Mouse (Mus musculus) heart, adult 2 months (tissue): ENCODE data around the gene Fam189a1.

Experiments
- CTCF ChIP-seq: fragments of 200-600 bp; IDR thresholded peaks from 2 replicates; pipeline ENCODE4 v1.8.1; 2022; ENCODE audit warnings: antibody characterized with exemption, mild to moderate bottlenecking, moderate library complexity
- POLR2A ChIP-seq: fragments of 200-500 bp; IDR thresholded peaks from 2 replicates; pipeline ENCODE4 v1.6.1; 2011; ENCODE audit warnings: mild to moderate bottlenecking, low read depth, low read length, control low read depth; ENCODE audit not compliant: insufficient read depth

GRCm38 (mm10) chr7:64949465-64949864 is 206.9 kb downstream of the Fam189a1 start:
- no peak for TF ChIP-seq POLR2A
- no peak for TF ChIP-seq CTCF
